Mouse (Mus musculus): ENCODE data around the gene Osm. TPM values are rescaled to one million over a fixed set of nuclear protein-coding genes. Genes with fewer than 3 reads are reported as not detected.

Gene Osm
- polyA plus RNA-seq, 1 experiment from 2014 or later: 0.11 TPM

GRCm38 (mm10) chr11:4196636-4197035, 39.6 kb upstream of the Osm start:
- 65% methylated on average over 8 of the region's 8 CpGs for WGBS (ENCODE audit: insufficient replicate concordance)
- Histone ChIP-seq H3K4me2 (no peak overlapping the region), H3K36me3 (ENCODE audit: control insufficient read depth, insufficient read depth, low read length) (no peaks in the 10 kb centered on the region), H3K4me3 (ENCODE audit: low read depth, low read length) (no peak overlapping the region), H3K9ac (ENCODE audit: low read depth, low read length) (no peak overlapping the region), H3K9me3 (replicated peaks; ENCODE audit: control insufficient read depth, low read length) (no peaks in the 10 kb centered on the region), H3K27ac (ENCODE audit: low read depth, low read length) (no peak overlapping the region), H3K4me1 (ENCODE audit: control insufficient read depth, insufficient read depth, low read length) (no peaks in the 10 kb centered on the region), H3K27me3 (ENCODE audit: control insufficient read depth, insufficient read depth, low read length) (no peaks in the 10 kb centered on the region)
- ATAC-seq (replicated peaks; ENCODE audit: insufficient number of reproducible peaks, low FRiP score, low TSS enrichment): no peak

- Histone ChIP-seq H3K9ac (ENCODE audit: low read depth, low read length) (no peak overlapping the region), H3K36me3 (ENCODE audit: control insufficient read depth, insufficient read depth, low read length) (no peaks in the 10 kb centered on the region), H3K4me1 (ENCODE audit: control insufficient read depth, insufficient read depth, low read length) (no peaks in the 10 kb centered on the region), H3K27me3 (ENCODE audit: control insufficient read depth, insufficient read depth, low read length) (no peaks in the 10 kb centered on the region), H3K27ac (ENCODE audit: low read depth, low read length) (no peak overlapping the region), H3K9me3 (replicated peaks; ENCODE audit: control insufficient read depth, low read length) (no peaks in the 10 kb centered on the region), H3K4me3 (ENCODE audit: low read depth, low read length) (no peak overlapping the region), H3K4me2 (no peak overlapping the region)
- no peak for ATAC-seq (replicated peaks; ENCODE audit: insufficient number of reproducible peaks, low FRiP score, low TSS enrichment)
- 85% methylated on average over 1 of the region's 1 CpGs for WGBS (ENCODE audit: insufficient replicate concordance)
Observed at GRCm38 (mm10) chr11:4197691-4198090, 38.5 kb upstream of the Osm start.

DNA sequence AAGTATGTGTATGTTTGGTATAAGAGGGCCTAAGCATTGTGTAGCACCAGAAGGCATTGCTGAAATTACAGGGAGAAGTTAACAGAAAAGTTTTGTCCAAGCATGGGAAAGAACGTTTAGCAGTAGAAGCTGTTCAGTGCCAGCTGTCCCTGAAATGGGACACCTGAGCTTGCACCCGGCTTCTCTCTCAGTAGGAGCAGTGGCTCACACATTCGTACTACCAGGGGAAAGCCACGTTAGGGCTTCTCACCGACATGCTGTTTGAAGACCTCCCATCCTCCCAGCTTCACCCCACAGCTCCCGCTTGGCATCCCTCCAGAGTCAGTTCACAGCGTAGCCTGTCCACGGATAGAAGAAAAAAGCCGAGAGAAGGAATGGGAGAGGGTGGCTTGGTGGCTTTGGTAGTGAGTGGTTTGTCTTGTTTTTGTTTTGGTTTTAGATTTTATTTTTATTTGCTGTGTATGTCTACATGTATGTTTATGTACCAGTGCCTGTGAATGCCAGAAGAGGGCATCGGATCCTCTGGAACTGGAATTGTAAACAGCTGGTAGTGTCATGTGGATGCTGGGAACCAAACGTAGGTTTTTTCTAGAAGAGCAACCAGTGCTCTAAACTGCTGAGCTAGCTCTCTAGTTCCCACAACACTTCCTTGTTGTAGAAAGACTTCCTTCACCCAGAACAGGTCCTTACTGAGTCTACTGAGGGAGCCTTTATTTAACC, 34.1 kb upstream of the Osm start:
- WGBS (ENCODE audit: insufficient replicate concordance): 77% methylated on average over 11 of the region's 11 CpGs
- no peak overlapping the region for H3K9ac ChIP-seq (ENCODE audit: low read depth, low read length)
- H3K4me2 ChIP-seq: no peak overlapping the region
- H3K27me3 ChIP-seq (ENCODE audit: control insufficient read depth, insufficient read depth, low read length): no peaks in the 10 kb centered on the region
- no peak for ATAC-seq (replicated peaks; ENCODE audit: insufficient number of reproducible peaks, low FRiP score, low TSS enrichment)
- peaks cover 8% of the 10 kb centered on the region for H3K4me1 ChIP-seq (ENCODE audit: control insufficient read depth, insufficient read depth, low read length)
- no peak overlapping the region for H3K4me3 ChIP-seq (ENCODE audit: low read depth, low read length)
- H3K27ac ChIP-seq (ENCODE audit: low read depth, low read length): no peak overlapping the region
- H3K9me3 ChIP-seq (replicated peaks; ENCODE audit: control insufficient read depth, low read length): no peaks in the 10 kb centered on the region
- H3K36me3 ChIP-seq (ENCODE audit: control insufficient read depth, insufficient read depth, low read length): peaks cover under 1% of the 10 kb centered on the region; the same call in 1 of the 2 replicates

- 66% methylated on average over 12 of the region's 12 CpGs for WGBS (ENCODE audit: insufficient replicate concordance)
Observed at GRCm38 (mm10) chr11:4202995-4203704, 33.1 kb upstream of the Osm start.

GRCm38 (mm10) chr11:4203705-4204074, 32.5 kb upstream of the Osm start:
- H3K4me2 ChIP-seq: no peak overlapping the region
- no peaks in the 10 kb centered on the region for H3K27me3 ChIP-seq (ENCODE audit: control insufficient read depth, insufficient read depth, low read length)
- WGBS (ENCODE audit: insufficient replicate concordance): 35% methylated on average over 2 of the region's 2 CpGs
- H3K9me3 ChIP-seq (replicated peaks; ENCODE audit: control insufficient read depth, low read length): no peaks in the 10 kb centered on the region
- 0 out of 2 replicates have a peak, but pooled peaks have one; percentile 31 for ATAC-seq (replicated peaks; ENCODE audit: insufficient number of reproducible peaks, low FRiP score, low TSS enrichment)
- H3K36me3 ChIP-seq (ENCODE audit: control insufficient read depth, insufficient read depth, low read length): peaks cover 3% of the 10 kb centered on the region; the same call in 1 of the 2 replicates
- no peak overlapping the region for H3K9ac ChIP-seq (ENCODE audit: low read depth, low read length)
- no peak overlapping the region for H3K4me3 ChIP-seq (ENCODE audit: low read depth, low read length)
- H3K27ac ChIP-seq (ENCODE audit: low read depth, low read length): peak overlapping the region; percentile 64
- peaks cover 8% of the 10 kb centered on the region for H3K4me1 ChIP-seq (ENCODE audit: control insufficient read depth, insufficient read depth, low read length)

More at GRCm38 (mm10) chr11:4202995-4203704, 33.1 kb upstream of the Osm start:
- no peak for ATAC-seq (replicated peaks; ENCODE audit: insufficient number of reproducible peaks, low FRiP score, low TSS enrichment)
- H3K27ac ChIP-seq (ENCODE audit: low read depth, low read length): peak overlapping the region; percentile 64
- H3K4me2 ChIP-seq: no peak overlapping the region
- peaks cover 3% of the 10 kb centered on the region; the same call in 1 of the 2 replicates for H3K36me3 ChIP-seq (ENCODE audit: control insufficient read depth, insufficient read depth, low read length)
- no peak overlapping the region for H3K9ac ChIP-seq (ENCODE audit: low read depth, low read length)
- no peaks in the 10 kb centered on the region for H3K9me3 ChIP-seq (replicated peaks; ENCODE audit: control insufficient read depth, low read length)
- no peak overlapping the region for H3K4me3 ChIP-seq (ENCODE audit: low read depth, low read length)
- H3K4me1 ChIP-seq (ENCODE audit: control insufficient read depth, insufficient read depth, low read length): peaks cover 8% of the 10 kb centered on the region
- no peaks in the 10 kb centered on the region for H3K27me3 ChIP-seq (ENCODE audit: control insufficient read depth, insufficient read depth, low read length)

- Histone ChIP-seq H3K27ac (ENCODE audit: low read depth, low read length) (no peak overlapping the region), H3K9ac (ENCODE audit: low read depth, low read length) (no peak overlapping the region), H3K27me3 (ENCODE audit: control insufficient read depth, insufficient read depth, low read length) (no peaks in the 10 kb centered on the region), H3K4me3 (ENCODE audit: low read depth, low read length) (no peak overlapping the region), H3K36me3 (ENCODE audit: control insufficient read depth, insufficient read depth, low read length) (peaks cover 3% of the 10 kb centered on the region; the same call in 1 of the 2 replicates), H3K4me2 (no peak overlapping the region), H3K9me3 (replicated peaks; ENCODE audit: control insufficient read depth, low read length) (no peaks in the 10 kb centered on the region), H3K4me1 (ENCODE audit: control insufficient read depth, insufficient read depth, low read length) (peaks cover 8% of the 10 kb centered on the region)
- 79% methylated on average over 5 of the region's 5 CpGs for WGBS (ENCODE audit: insufficient replicate concordance)
- ATAC-seq (replicated peaks; ENCODE audit: insufficient number of reproducible peaks, low FRiP score, low TSS enrichment): no peak
Observed at GRCm38 (mm10) chr11:4205097-4205655, 31.0 kb upstream of the Osm start.

DNA sequence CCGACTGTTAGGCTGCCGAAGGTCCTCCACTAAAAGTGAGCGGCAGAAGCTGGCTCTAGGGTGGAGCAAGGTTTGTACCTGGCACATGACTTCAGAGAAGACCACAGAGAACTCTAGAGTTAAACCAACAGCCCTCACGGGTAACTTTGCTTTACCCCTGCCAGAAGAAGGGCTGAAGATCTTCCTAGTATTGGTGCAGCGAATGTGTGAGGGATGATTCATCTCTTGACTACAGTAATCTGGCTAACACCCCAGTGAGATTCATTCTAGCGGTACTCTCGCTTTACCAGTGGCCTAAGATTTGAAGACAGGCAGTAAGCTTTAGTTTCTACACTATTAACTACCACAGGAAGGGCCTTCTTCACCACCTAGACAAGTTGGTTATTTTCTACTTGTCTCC, 30.3 kb upstream of the Osm start:
- WGBS (ENCODE audit: insufficient replicate concordance): 80% methylated on average over 7 of the region's 7 CpGs
- Histone ChIP-seq H3K27ac (ENCODE audit: low read depth, low read length) (no peak overlapping the region), H3K4me3 (ENCODE audit: low read depth, low read length) (no peak overlapping the region), H3K4me2 (no peak overlapping the region), H3K9me3 (replicated peaks; ENCODE audit: control insufficient read depth, low read length) (no peaks in the 10 kb centered on the region), H3K27me3 (ENCODE audit: control insufficient read depth, insufficient read depth, low read length) (no peaks in the 10 kb centered on the region), H3K9ac (ENCODE audit: low read depth, low read length) (no peak overlapping the region), H3K4me1 (ENCODE audit: control insufficient read depth, insufficient read depth, low read length) (peaks cover 8% of the 10 kb centered on the region), H3K36me3 (ENCODE audit: control insufficient read depth, insufficient read depth, low read length) (peaks cover 3% of the 10 kb centered on the region; the same call in 1 of the 2 replicates)
- no peak for ATAC-seq (replicated peaks; ENCODE audit: insufficient number of reproducible peaks, low FRiP score, low TSS enrichment)

- Histone ChIP-seq H3K27me3 (ENCODE audit: control insufficient read depth, insufficient read depth, low read length) (no peaks in the 10 kb centered on the region), H3K36me3 (ENCODE audit: control insufficient read depth, insufficient read depth, low read length) (peaks cover 3% of the 10 kb centered on the region; the same call in 1 of the 2 replicates)
- WGBS (ENCODE audit: insufficient replicate concordance): 43% methylated on average over 6 of the region's 6 CpGs
Observed at GRCm38 (mm10) chr11:4206563-4206962, 29.7 kb upstream of the Osm start.

More at GRCm38 (mm10) chr11:4206563-4206962, 29.7 kb upstream of the Osm start:
- no peak for ATAC-seq (replicated peaks; ENCODE audit: insufficient number of reproducible peaks, low FRiP score, low TSS enrichment)
- H3K4me3 ChIP-seq (ENCODE audit: low read depth, low read length): no peak overlapping the region
- no peak overlapping the region for H3K27ac ChIP-seq (ENCODE audit: low read depth, low read length)
- peaks cover 8% of the 10 kb centered on the region for H3K4me1 ChIP-seq (ENCODE audit: control insufficient read depth, insufficient read depth, low read length)
- no peak overlapping the region for H3K4me2 ChIP-seq
- H3K9me3 ChIP-seq (replicated peaks; ENCODE audit: control insufficient read depth, low read length): no peaks in the 10 kb centered on the region
- H3K9ac ChIP-seq (ENCODE audit: low read depth, low read length): no peak overlapping the region
